Mouse (Mus musculus): ENCODE measurements around the gene Ap1s1. TPM values are rescaled to one million over a fixed set of nuclear protein-coding genes. Genes with fewer than 3 reads are reported as not detected.

Gene Ap1s1
- 147 and 168 TPM in 2 replicates for polyA plus RNA-seq (2012; rRNA removed)

DNA sequence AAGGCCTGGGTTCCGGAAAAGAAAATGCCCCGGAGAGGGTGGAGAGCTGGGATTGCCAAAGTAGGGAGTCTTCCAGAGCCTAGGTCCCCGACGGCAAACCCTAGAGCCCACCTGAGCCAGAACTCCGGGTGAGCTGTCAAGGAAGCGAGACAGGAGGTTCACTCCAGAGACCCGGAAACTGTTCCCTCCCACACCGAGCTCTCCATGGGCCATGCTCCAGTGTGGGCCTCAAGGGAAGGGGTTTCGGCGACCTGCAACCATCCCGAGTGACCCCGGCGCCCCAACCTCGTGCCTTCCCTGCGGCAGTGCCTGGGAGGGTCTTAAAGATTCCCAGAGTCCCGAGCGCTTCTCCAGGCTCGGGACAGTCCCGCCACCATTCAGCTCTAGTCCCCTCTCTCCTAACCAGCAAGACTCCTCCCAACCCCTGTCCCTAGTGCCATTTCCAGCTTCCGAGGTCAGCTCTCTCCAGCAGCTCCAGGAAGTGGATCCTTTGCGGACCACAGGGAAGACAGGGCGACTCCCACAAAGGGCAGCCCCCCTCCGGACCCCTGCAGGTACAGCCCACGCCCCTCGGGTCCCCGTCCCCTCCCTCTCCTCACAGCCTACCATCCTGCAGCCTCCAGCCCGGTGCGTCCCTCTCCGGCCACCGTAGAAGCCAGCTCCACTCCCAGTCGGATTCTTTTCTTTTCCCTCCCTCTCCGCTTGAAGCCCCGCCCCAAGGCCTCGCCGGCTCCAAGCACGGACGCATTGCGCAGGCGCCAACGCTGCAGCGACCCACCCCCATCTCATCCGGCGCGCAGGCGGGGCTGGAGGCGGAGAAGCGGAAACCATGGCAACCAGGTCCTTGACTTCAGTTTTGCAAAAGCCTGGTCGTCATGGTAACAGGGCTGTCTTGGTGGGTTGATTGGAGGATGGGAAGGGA, at the start of gene Ap1s1:
Gene Ap1s1, minus strand, starts transcription at position 734 of the 922 bp plus-strand sequence.
- peak within 1 kb of the TSS; percentile 12; the same call in 1 of the 2 replicates for H3K27ac ChIP-seq (ENCODE audit: insufficient read depth, low read length)
- under 1% methylated on average over 48 of the region's 48 CpGs for WGBS
- peak; percentile 99 for DNase-seq
- H3K4me1 ChIP-seq (ENCODE audit: control insufficient read depth, insufficient read depth, low read length), result no peaks in the 10 kb centered on the region
- H3K27me3 ChIP-seq (ENCODE audit: control insufficient read depth, insufficient read depth, low read length), result no peaks in the 10 kb centered on the region
- TF ChIP-seq POLR2A (IDR thresholded peaks at IDR 0.05; ENCODE audit: borderline replicate concordance, insufficient read depth, low read length), result peak; percentile 49; the same call in 1 of the 2 replicates
- no peak for TF ChIP-seq CTCF (IDR thresholded peaks at IDR 0.05; ENCODE audit: borderline replicate concordance, insufficient read depth, low read depth, low read length)
- peak within 1 kb of the TSS; percentile 68 for H3K4me3 ChIP-seq (replicated peaks; ENCODE audit: insufficient read depth, low read depth, low read length)

DNA sequence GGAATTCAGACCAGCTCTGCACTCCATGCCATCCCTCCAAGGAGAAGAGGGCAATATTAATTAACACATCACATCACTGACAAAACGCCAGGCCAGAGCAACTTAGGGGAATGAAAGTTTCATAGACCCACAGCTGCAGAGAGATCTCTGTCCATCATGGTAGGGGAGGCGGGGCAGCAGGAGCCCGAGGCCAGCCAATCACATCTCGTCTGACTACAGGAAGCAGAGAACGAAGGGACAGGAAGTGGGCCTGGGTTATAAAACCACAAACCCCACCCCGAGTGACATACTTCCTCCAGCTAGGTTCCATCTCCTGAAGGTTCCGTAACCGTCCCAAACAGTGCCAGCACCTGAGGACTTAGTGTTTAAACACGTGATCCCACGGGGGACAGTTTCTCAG, 49.2 kb upstream of the Ap1s1 start:
- WGBS, result 89% methylated on average over 10 of the region's 10 CpGs
- no peak for DNase-seq
- H3K4me1 ChIP-seq (ENCODE audit: control insufficient read depth, insufficient read depth, low read length), result peaks cover 2% of the 10 kb centered on the region

DNA sequence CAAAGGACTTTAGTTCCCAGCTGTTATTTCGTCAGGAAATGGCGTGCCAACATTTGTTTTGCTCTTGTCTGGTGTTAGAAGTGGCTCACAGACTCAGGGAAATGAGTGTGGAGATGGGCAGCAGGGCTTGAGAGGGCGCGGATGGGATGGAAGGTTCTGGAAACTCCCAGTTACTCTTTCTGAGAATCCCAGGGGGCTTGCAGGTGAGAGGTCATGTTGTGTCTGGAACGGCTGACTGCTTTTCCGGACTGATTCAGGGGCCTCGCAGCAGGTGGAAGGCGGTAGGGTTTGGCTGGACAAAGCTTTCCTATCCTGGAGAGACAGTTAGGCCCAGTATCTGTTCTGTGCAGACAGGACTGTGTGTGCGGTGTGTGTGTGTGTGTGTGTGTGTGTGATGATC, 47.8 kb upstream of the Ap1s1 start:
- no peak overlapping the region for H3K27ac ChIP-seq (ENCODE audit: insufficient read depth, low read length)
- DNase-seq, result no peak
- H3K4me1 ChIP-seq (ENCODE audit: control insufficient read depth, insufficient read depth, low read length), result peaks cover 2% of the 10 kb centered on the region
- no peak overlapping the region for H3K4me3 ChIP-seq (replicated peaks; ENCODE audit: insufficient read depth, low read depth, low read length)
- WGBS, result 58% methylated on average over 9 of the region's 9 CpGs
- no peak for TF ChIP-seq POLR2A (IDR thresholded peaks at IDR 0.05; ENCODE audit: borderline replicate concordance, insufficient read depth, low read length)
- TF ChIP-seq CTCF (IDR thresholded peaks at IDR 0.05; ENCODE audit: borderline replicate concordance, insufficient read depth, low read depth, low read length), result no peak
- H3K27me3 ChIP-seq (ENCODE audit: control insufficient read depth, insufficient read depth, low read length), result no peaks in the 10 kb centered on the region

More for the DNA sequence above, 49.2 kb upstream of the Ap1s1 start:
- TF ChIP-seq CTCF (IDR thresholded peaks at IDR 0.05; ENCODE audit: borderline replicate concordance, insufficient read depth, low read depth, low read length), result no peak
- no peak for TF ChIP-seq POLR2A (IDR thresholded peaks at IDR 0.05; ENCODE audit: borderline replicate concordance, insufficient read depth, low read length)
- no peak overlapping the region for H3K4me3 ChIP-seq (replicated peaks; ENCODE audit: insufficient read depth, low read depth, low read length)
- no peak overlapping the region for H3K27ac ChIP-seq (ENCODE audit: insufficient read depth, low read length)
- H3K27me3 ChIP-seq (ENCODE audit: control insufficient read depth, insufficient read depth, low read length), result no peaks in the 10 kb centered on the region

DNA sequence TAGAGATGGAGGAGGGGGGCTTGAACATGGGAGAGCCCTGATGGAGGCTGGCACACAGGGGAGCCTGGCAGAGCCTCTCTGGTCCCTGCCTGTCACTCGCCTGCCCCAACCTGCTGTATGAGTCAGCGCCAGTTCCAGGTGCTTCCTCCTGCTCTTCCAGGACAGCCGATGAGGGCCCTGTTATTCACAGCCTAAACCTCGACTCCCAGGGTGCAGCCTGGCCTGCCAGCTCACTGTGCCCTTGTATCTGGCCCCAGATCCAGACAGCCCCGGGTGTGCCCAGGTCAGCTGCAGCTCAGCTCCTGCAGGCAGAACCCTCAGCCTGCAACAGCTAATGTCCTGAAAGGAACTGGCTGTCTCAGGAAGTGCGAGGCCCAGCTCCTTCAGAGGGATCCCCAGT, 45.6 kb upstream of the Ap1s1 start:
- H3K4me3 ChIP-seq (replicated peaks; ENCODE audit: insufficient read depth, low read depth, low read length), result no peak overlapping the region
- no peak overlapping the region for H3K27ac ChIP-seq (ENCODE audit: insufficient read depth, low read length)
- TF ChIP-seq CTCF (IDR thresholded peaks at IDR 0.05; ENCODE audit: borderline replicate concordance, insufficient read depth, low read depth, low read length) (no peak), POLR2A (IDR thresholded peaks at IDR 0.05; ENCODE audit: borderline replicate concordance, insufficient read depth, low read length) (no peak)
- peaks cover 2% of the 10 kb centered on the region; the same call in 1 of the 2 replicates for H3K4me1 ChIP-seq (ENCODE audit: control insufficient read depth, insufficient read depth, low read length)
- DNase-seq, result peak in 1 of 2 experiments; percentile 57
- no peaks in the 10 kb centered on the region for H3K27me3 ChIP-seq (ENCODE audit: control insufficient read depth, insufficient read depth, low read length)
- 13% methylated on average over 6 of the region's 6 CpGs for WGBS

DNA sequence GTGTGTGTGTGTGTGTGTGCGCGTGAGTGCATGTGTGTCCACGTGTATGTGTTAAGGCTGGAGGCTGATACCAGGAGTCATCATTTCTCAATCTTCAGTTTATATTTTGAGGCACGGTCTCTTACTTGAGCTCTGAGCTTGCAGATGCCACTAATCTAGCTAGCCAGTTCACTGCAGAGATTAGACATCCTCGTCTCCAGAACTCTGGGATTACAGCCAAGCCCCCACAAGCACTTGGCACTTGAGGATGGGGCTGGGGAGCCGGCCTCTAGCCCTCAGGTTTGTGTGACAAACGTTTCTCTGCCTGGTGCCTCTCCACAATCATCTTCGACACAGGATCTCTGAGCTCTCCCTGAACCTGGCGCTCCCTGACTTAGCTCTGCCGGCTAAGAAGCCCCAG, 44.9 kb upstream of the Ap1s1 start:
- peaks cover 2% of the 10 kb centered on the region; the same call in 1 of the 2 replicates for H3K4me1 ChIP-seq (ENCODE audit: control insufficient read depth, insufficient read depth, low read length)
- 51% methylated on average over 10 of the region's 10 CpGs for WGBS
- no peak overlapping the region for H3K27ac ChIP-seq (ENCODE audit: insufficient read depth, low read length)
- H3K4me3 ChIP-seq (replicated peaks; ENCODE audit: insufficient read depth, low read depth, low read length), result no peak overlapping the region
- H3K27me3 ChIP-seq (ENCODE audit: control insufficient read depth, insufficient read depth, low read length), result no peaks in the 10 kb centered on the region
- DNase-seq, result no peak
- TF ChIP-seq CTCF (IDR thresholded peaks at IDR 0.05; ENCODE audit: borderline replicate concordance, insufficient read depth, low read depth, low read length) (no peak), POLR2A (IDR thresholded peaks at IDR 0.05; ENCODE audit: borderline replicate concordance, insufficient read depth, low read length) (no peak)

DNA sequence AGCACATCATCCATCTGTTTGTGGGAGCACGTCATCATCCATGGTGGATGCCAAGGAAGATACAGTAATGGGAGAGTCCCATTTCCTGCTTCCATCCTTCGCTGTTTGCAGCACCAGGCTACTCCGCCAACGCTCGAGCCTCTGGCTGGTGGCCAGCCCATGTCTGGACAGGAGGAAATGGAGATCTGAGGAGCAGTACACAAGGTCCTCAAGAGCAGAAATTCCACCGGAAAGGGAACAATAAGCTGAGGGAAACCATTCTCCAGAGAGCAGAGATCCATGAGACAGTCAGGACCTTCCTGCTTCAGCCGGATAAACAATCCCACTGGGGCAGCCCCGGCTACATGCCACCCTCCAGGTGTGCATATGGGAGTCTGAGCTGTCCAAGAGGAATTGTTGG, 41.5 kb upstream of the Ap1s1 start:
- no peaks in the 10 kb centered on the region for H3K27me3 ChIP-seq (ENCODE audit: control insufficient read depth, insufficient read depth, low read length)
- WGBS, result 77% methylated on average over 8 of the region's 8 CpGs
- H3K4me1 ChIP-seq (ENCODE audit: control insufficient read depth, insufficient read depth, low read length), result peaks cover under 1% of the 10 kb centered on the region; the same call in 1 of the 2 replicates
- no peak for TF ChIP-seq CTCF (IDR thresholded peaks at IDR 0.05; ENCODE audit: borderline replicate concordance, insufficient read depth, low read depth, low read length)
- no peak for TF ChIP-seq POLR2A (IDR thresholded peaks at IDR 0.05; ENCODE audit: borderline replicate concordance, insufficient read depth, low read length)
- DNase-seq, result no peak
- no peak overlapping the region for H3K4me3 ChIP-seq (replicated peaks; ENCODE audit: insufficient read depth, low read depth, low read length)
- H3K27ac ChIP-seq (ENCODE audit: insufficient read depth, low read length), result no peak overlapping the region

DNA sequence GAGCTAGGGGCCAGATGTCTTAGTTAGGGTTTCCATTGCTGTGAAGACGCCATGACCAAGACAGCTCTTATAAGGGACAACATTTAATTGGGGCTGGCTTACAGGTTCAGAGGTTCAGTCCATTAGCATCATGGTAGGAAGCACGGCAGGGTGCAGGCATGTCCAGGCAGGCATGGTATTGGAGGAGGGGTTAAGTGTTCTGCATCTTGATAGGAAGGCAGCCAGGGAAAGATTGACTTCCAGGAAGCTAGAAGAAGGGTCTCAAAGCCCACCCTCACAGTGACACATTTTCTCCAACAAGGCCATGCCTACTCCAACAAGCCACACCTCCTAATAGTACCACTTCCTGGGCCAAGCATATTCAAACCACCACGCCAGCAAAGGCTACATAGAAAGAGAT, 39.8 kb upstream of the Ap1s1 start:
- Histone ChIP-seq H3K27me3 (ENCODE audit: control insufficient read depth, insufficient read depth, low read length) (no peaks in the 10 kb centered on the region), H3K4me1 (ENCODE audit: control insufficient read depth, insufficient read depth, low read length) (no peaks in the 10 kb centered on the region), H3K27ac (ENCODE audit: insufficient read depth, low read length) (no peak overlapping the region), H3K4me3 (replicated peaks; ENCODE audit: insufficient read depth, low read depth, low read length) (no peak overlapping the region)
- no peak for TF ChIP-seq CTCF (IDR thresholded peaks at IDR 0.05; ENCODE audit: borderline replicate concordance, insufficient read depth, low read depth, low read length)
- no peak for TF ChIP-seq POLR2A (IDR thresholded peaks at IDR 0.05; ENCODE audit: borderline replicate concordance, insufficient read depth, low read length)
- DNase-seq, result no peak
- WGBS, result 94% methylated on average over 3 of the region's 3 CpGs

DNA sequence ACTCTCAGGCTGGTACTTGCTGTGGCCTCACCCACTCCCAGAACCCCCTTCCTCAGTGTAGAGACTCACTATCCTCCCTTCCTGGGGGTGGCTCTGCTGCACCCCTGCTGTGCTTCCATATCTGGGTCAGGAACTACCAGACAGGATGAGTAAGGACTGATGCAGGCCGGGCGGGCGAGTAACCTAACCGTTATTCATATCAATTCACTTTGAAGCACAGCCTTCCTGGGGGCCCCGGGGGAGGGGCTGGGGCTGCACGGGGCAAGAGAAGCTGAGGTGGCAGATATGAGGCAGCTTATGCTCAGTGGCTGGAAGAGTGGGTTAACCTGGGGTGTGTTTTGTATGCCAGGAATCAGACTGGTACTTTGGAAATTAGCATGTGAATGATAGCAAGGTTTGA, 39.1 kb upstream of the Ap1s1 start:
- WGBS, result 84% methylated on average over 6 of the region's 6 CpGs
- TF ChIP-seq CTCF (IDR thresholded peaks at IDR 0.05; ENCODE audit: borderline replicate concordance, insufficient read depth, low read depth, low read length) (no peak), POLR2A (IDR thresholded peaks at IDR 0.05; ENCODE audit: borderline replicate concordance, insufficient read depth, low read length) (no peak)
- H3K27ac ChIP-seq (ENCODE audit: insufficient read depth, low read length), result no peak overlapping the region
- no peak overlapping the region for H3K4me3 ChIP-seq (replicated peaks; ENCODE audit: insufficient read depth, low read depth, low read length)
- H3K4me1 ChIP-seq (ENCODE audit: control insufficient read depth, insufficient read depth, low read length), result no peaks in the 10 kb centered on the region
- DNase-seq, result no peak
- H3K27me3 ChIP-seq (ENCODE audit: control insufficient read depth, insufficient read depth, low read length), result no peaks in the 10 kb centered on the region
